Mouse (Mus musculus): ENCODE results near the gene Olfr1061. TPM values are rescaled to one million over a fixed set of nuclear protein-coding genes. Genes with fewer than 3 reads are reported as not detected.
"Not testable (repeated sequence)": the region's sequence is repeated elsewhere in the genome, so short reads cannot be mapped to it uniquely, and the experiment has no call there.

Olfr1061 gene
- total RNA-seq (2021) = not detected

DNA sequence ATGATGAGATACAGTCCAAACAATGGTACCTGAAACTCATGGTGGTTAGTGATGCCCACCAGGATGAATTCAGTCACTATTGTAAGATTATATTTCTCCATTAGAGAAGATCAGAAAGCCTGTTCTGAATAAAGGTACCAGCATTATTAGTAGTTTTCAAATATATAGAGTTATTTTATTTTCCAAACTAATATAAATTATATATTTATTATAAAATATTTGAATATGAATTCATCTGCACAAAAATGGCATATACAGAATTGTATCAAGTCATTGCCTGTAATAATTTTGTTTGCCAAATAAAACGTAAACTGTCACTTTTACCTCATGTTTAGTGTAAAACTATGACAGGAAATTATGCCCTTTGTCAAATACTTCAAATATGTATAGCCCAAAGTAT lies at the start of gene Olfr1061:
Gene Olfr1061 (minus strand): TSS at position 101 of the 400 bp plus-strand sequence.
- no peak for DNase-seq

- no peak for DNase-seq
Measured at GRCm38 (mm10) chr2:86460434-86460833, 46.6 kb upstream of the Olfr1061 start.

- DNase-seq = no peak
Measured at GRCm38 (mm10) chr2:86456169-86456568, 42.3 kb upstream of the Olfr1061 start, which contains the start of gene Olfr1066. Gene Olfr1066, minus strand, starts transcription at chr2:86456269.

- not testable (repeated sequence) for DNase-seq
Measured at GRCm38 (mm10) chr2:86450491-86450890, 36.6 kb upstream of the Olfr1061 start, which contains the start of gene Olfr1065. Gene Olfr1065, minus strand, starts transcription at chr2:86450591.

DNA sequence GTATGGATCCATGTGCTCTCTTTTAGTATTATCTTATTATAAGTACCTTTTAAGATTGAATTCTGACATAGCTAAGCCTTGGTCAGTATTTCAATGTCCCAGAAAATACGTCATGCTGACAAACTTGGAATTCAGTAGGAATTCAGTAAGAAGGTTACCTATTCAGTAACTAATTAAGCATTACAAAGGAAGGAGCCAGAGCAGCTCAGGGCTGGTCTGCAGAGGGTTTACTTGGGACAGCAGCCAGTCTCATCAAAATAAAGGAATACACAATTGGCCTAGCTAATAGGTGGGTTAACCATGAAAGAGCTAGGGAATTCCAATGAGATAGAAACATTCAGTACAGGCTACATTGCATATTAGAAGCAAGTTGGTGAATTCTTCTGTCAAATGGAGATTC lies 28.3 kb upstream of the Olfr1061 start:
- DNase-seq = not testable (repeated sequence)

DNA sequence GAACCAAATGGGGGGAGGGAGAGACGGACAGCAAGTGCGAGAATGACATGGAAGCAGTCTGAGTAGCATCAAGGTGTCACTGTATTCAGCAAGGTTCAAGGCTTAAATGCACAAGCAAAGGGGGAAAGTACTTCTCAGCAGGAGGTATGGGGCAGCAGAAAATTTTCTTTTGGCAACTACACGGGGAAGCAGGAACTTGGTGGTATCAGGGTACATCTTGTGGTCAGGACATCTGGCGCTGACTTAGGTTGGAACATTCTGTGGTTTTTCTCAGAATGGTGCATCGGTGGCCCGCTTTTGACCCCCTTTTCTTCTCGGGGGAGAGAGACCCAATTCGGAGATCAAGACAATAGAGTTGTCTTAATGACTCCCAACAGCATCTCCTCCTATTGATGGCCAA lies 14.7 kb upstream of the Olfr1061 start:
- not testable (repeated sequence) for DNase-seq

GRCm38 (mm10) chr2:86426649-86427048 lies 12.8 kb upstream of the Olfr1061 start, which contains the start of gene Olfr1062:
Gene Olfr1062, minus strand, starts transcription at chr2:86426749.
- not testable (repeated sequence) for DNase-seq

DNA sequence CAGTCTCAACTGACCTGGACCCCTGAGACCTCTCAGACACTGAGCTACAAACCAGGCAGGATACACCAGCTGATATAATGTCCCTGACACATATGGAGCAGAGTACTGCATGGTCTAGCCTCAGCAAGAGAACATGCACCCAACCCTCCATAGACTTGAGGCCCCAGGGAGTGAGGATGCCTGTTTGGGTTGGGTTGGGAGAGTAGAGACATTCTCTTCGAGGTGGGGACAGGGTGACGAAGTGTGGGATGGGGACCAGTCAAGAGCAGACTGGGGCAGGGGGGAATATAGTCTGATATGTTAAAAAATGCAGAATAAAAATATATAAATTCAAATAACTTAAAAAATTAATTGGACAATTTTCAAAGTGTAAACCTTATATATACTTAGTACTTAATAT lies 18.7 kb downstream of the Olfr1061 start:
- DNase-seq = no peak

DNA sequence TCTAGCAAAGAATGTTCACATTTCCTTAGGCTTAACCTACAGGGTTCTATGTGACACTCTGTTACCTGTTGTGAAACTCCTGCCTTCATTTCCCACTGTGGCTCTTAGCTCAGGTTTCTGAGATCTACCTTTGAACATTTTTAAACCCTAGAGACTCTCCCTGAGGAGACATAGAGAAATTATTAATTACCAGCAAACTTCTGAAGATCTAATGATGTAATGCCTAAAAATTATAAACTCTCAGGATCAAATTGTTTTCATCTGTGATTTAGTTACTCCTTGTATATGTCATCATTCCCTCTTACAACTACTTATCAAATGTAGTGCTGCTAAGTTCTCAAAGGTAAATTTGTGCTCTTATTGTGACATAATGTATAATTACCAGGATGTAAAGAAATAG lies 25.4 kb downstream of the Olfr1061 start, which contains the start of gene Olfr1058:
Gene Olfr1058 (minus strand): TSS at position 101 of the 400 bp plus-strand sequence.
- not testable (repeated sequence) for DNase-seq

DNA sequence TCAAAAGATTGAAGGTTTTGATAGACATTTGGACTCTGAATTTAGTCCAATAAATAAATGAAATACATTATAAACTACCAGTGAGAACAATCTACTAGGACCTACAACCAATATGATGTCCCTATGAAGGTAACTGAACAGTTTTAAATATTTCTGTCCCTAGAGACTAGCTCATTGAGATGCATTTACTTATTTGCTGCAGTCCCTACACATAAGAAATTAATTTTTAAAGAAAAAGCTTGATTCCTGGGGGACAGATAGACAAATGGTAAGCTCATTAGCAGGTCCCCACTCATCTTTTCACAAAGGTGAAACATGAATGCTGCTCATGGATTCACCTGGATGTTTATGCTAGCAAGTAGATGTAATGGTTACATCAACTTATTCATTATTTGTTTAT lies 35.6 kb downstream of the Olfr1061 start, which contains the start of gene Olfr1057:
Gene Olfr1057 (minus strand): TSS at position 101 of the 400 bp plus-strand sequence.
- no peak for DNase-seq

- not testable (repeated sequence) for DNase-seq
Measured at GRCm38 (mm10) chr2:86366342-86366741, 47.5 kb downstream of the Olfr1061 start.

Other genes starting within 250 kb of the Olfr1061 start
- gene Olfr1043, start 246.5 kb downstream of the Olfr1061 start, total RNA-seq (2021) = not detected
- not detected for gene Olfr1044, start 236.2 kb downstream of the Olfr1061 start, total RNA-seq (2021)
- gene Olfr52, start 228.4 kb downstream of the Olfr1061 start, total RNA-seq (2021) = not detected
- not detected for gene Olfr1045, start 211.0 kb downstream of the Olfr1061 start, total RNA-seq (2021)
- gene Olfr1046, start 194.7 kb downstream of the Olfr1061 start, total RNA-seq (2021) = not detected
- gene Olfr1047, start 182.6 kb downstream of the Olfr1061 start, total RNA-seq (2021) = not detected
- not detected for gene Olfr1048, start 173.8 kb downstream of the Olfr1061 start, total RNA-seq (2021)
- not detected for gene Olfr1049, start 155.7 kb downstream of the Olfr1061 start, total RNA-seq (2021)
- gene Olfr1051, start 135.0 kb downstream of the Olfr1061 start, total RNA-seq (2021) = not detected
- not detected for gene Olfr1052, start 121.6 kb downstream of the Olfr1061 start, total RNA-seq (2021)
- gene Olfr1053, start 98.8 kb downstream of the Olfr1061 start, total RNA-seq (2021) = not detected
- gene Olfr1054, start 78.6 kb downstream of the Olfr1061 start, total RNA-seq (2021) = not detected
- gene Olfr1055, start 63.8 kb downstream of the Olfr1061 start, total RNA-seq (2021) = not detected
- gene Olfr1056, start 51.6 kb downstream of the Olfr1061 start, total RNA-seq (2021) = not detected
- gene Olfr1057, start 35.7 kb downstream of the Olfr1061 start, total RNA-seq (2021) = not detected
- gene Olfr1058, start 25.5 kb downstream of the Olfr1061 start, total RNA-seq (2021) = not detected
- gene Olfr1062, start 12.7 kb upstream of the Olfr1061 start, total RNA-seq (2021) = not detected
- gene Olfr1065, start 36.5 kb upstream of the Olfr1061 start, total RNA-seq (2021) = not detected
- gene Olfr1066, start 42.2 kb upstream of the Olfr1061 start, total RNA-seq (2021) = not detected
- gene Olfr228, start 73.3 kb upstream of the Olfr1061 start, total RNA-seq (2021) = not detected
- gene Olfr1076, start 94.4 kb upstream of the Olfr1061 start, total RNA-seq (2021) = not detected
- gene Olfr1079, start 128.4 kb upstream of the Olfr1061 start, total RNA-seq (2021) = not detected
- gene Olfr1080, start 144.2 kb upstream of the Olfr1061 start, total RNA-seq (2021) = not detected
- not detected for gene Olfr1082, start 184.9 kb upstream of the Olfr1061 start, total RNA-seq (2021)
- gene Olfr1084, start 225.7 kb upstream of the Olfr1061 start, total RNA-seq (2021) = not detected
- gene Olfr1085, start 248.0 kb upstream of the Olfr1061 start, total RNA-seq (2021) = not detected

Data from layer of hippocampus, postnatal 36 days (tissue).